Mouse (Mus musculus) spleen, adult 2 months (tissue): ENCODE measurements at regions not wholly inside any gene's neighbourhood (a gene's known extent, or its start where the extent isn't known, plus 50 kb on each side); places are given as distances from the start of the nearest gene placed in this dataset.

ENCODE experiments used
- DNase-seq, 2 experiments: peaks; one replicate each; pipeline versions ENCODE4 v3.0.0 to v3.0.0-alpha.2; 2012 to 2021; ENCODE audit warnings: low spot score in 2 of 2, low read depth in 1 of 2
- H3K27ac ChIP-seq: fragments of 200-500 bp; 2 replicates; pipeline ENCODE4 v1.5.1; 2012; ENCODE audit warnings: low read length, inconsistent platforms; ENCODE audit not compliant: insufficient read depth
- H3K27me3 ChIP-seq: fragments of 200-500 bp; 2 replicates; pipeline ENCODE4 v1.6.1; 2012; ENCODE audit warnings: mild to moderate bottlenecking, moderate library complexity, low read length, inconsistent platforms; ENCODE audit not compliant: control insufficient read depth, insufficient read depth
- H3K36me3 ChIP-seq: fragments of 200-500 bp; 2 replicates; pipeline ENCODE4 v1.6.1; 2012; ENCODE audit warnings: mild to moderate bottlenecking, low read length, inconsistent platforms; ENCODE audit not compliant: control insufficient read depth, insufficient read depth
- H3K4me1 ChIP-seq: fragments of 200-500 bp; 2 replicates; pipeline ENCODE4 v1.6.1; 2011; ENCODE audit warnings: inconsistent platforms; ENCODE audit not compliant: control insufficient read depth, insufficient read depth, insufficient read length
- H3K4me3 ChIP-seq: fragments of 200-500 bp; 2 replicates; pipeline ENCODE4 v1.5.1; 2011; ENCODE audit warnings: mild to moderate bottlenecking, inconsistent platforms; ENCODE audit not compliant: insufficient read depth, insufficient read length; ENCODE audit errors: extremely low read depth
- CTCF ChIP-seq: fragments of 200-500 bp; IDR thresholded peaks from 2 replicates; pipeline ENCODE4 v1.5.1; 2011; ENCODE audit warnings: mild to moderate bottlenecking, inconsistent platforms; ENCODE audit not compliant: insufficient read depth, insufficient read length, insufficient replicate concordance; ENCODE audit errors: extremely low read depth
- POLR2A ChIP-seq: fragments of 200-500 bp; IDR thresholded peaks from 2 replicates; pipeline ENCODE4 v1.6.1; 2011; ENCODE audit warnings: low read depth, low read length, inconsistent platforms
- WGBS: fragments of 180-500 bp; shearing (Covaris S2); methylation state at CpG from one replicate; pipeline ENCODE4 v1.1.7; 2018; 5-methylcytosine and 5-hydroxymethylcytosine counted together

DNA sequence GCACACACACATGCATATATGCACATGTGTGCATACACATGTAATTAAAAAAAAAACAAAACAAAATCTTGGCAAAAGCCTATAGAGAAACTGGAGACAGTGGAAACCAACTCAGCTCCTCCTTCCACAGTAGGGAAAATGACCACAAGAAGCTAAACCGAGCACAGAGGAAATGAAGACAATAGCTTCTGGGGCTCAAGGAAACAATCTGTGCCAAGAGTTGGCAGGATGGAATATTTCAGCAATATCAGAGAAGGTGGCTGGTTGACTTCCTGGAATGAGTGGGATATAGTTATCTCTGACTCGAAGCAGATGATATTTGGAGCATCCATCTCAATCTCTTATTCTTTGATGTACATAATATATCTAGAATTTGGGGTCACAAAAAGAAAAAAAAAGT, 163.6 kb downstream of the Cemip2 start:
- Histone ChIP-seq H3K27ac (no peak overlapping the region), H3K27me3 (no peaks in the 10 kb centered on the region), H3K4me3 (no peak overlapping the region), H3K4me1 (no peaks in the 10 kb centered on the region; the same call in 1 of the 2 replicates), H3K36me3 (no peaks in the 10 kb centered on the region)
- DNase-seq = no peak
- WGBS = 30% methylated on average over 2 of the region's 2 CpGs
- TF ChIP-seq POLR2A (no peak), CTCF (no peak)

DNA sequence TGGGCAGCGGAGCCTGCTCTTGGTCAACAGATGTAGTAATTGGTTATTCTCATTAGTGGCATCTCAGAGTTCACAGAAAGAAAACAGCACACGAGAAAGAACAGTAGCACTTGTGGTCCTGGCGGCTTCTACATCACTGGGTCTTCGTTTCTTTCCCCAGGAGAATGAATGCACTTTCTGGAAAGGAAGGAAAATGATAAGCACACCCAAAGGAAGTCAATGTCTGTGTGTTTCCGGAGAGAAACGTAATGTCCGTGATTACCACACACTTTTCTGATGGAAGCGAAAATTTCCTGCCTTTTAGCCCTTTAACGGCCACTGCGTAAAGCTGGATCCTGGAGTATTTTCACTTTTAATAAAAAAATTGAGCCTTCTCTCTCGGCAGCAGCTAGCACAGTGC, 164.1 kb downstream of the Cemip2 start:
- no peak for DNase-seq
- Histone ChIP-seq H3K27ac (no peak overlapping the region; the same call in 1 of the 2 replicates), H3K36me3 (no peaks in the 10 kb centered on the region), H3K27me3 (no peaks in the 10 kb centered on the region), H3K4me3 (peak overlapping the region; percentile 36; the same call in 1 of the 2 replicates), H3K4me1 (no peaks in the 10 kb centered on the region; the same call in 1 of the 2 replicates)
- no peak for TF ChIP-seq POLR2A
- 15% methylated on average over 11 of the region's 11 CpGs for WGBS

DNA sequence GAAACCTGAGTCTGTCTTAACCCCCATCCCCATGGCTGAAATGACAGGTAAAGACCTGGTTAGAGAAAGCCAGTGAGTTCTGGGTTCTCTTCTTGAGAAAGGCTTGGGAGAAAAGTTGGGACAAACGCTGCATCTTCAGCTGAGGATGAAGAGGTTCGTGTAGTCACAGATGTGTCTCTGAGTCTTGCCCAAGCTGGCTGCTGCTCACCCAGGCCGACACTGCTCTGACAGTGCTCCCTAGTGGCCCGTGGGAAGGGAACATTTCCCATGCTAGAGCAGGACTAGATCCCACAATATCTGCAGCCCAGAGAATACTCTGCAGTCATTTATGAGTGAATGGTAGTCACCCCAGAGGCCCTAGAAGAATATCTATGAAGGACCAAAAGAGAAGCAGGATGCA, 165.3 kb downstream of the Cemip2 start:
- TF ChIP-seq CTCF (peak; percentile 38; the same call in 1 of the 2 replicates), POLR2A (no peak)
- Histone ChIP-seq H3K4me3 (no peak overlapping the region), H3K27ac (no peak overlapping the region), H3K4me1 (no peaks in the 10 kb centered on the region; the same call in 1 of the 2 replicates), H3K36me3 (no peaks in the 10 kb centered on the region), H3K27me3 (no peaks in the 10 kb centered on the region)
- DNase-seq = peak in 1 of 2 experiments; percentile 46
- WGBS = 41% methylated on average over 4 of the region's 4 CpGs

DNA sequence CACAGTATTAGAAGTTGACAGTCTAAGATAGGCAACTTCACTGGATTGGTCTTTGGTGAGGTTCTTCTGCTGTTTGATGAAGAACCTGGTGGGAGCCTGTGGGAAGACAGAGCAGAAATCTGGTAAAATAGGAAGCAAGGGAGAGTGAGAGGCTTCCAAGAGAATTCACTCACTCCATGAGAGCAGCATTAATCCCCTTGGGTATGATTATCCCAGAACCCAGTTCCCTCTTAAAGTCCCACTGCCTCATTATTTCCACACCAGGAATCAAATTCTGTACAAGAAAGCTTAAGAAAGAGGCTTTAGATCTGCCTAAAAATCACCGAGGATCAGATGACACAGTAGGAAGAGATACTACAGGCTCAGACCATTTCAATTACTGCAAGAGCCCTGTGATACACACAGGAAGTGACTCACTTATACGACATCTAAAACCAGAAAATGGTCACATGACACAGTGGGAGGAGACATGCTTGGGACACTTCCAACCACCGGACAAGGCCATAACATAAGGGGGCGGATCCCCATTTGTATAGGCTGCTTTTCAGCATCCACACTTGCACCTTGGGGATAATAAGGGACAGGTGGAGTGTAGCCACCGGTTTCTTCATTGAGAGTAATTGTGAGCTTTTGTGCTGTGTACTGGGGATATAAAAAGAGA, 168.2 kb downstream of the Cemip2 start:
- Histone ChIP-seq H3K36me3 (no peaks in the 10 kb centered on the region), H3K4me3 (no peak overlapping the region), H3K4me1 (no peaks in the 10 kb centered on the region; the same call in 1 of the 2 replicates), H3K27ac (no peak overlapping the region), H3K27me3 (no peaks in the 10 kb centered on the region)
- WGBS = 64% methylated on average over 5 of the region's 5 CpGs
- no peak for TF ChIP-seq CTCF
- DNase-seq = peak in 1 of 2 experiments; percentile 30

DNA sequence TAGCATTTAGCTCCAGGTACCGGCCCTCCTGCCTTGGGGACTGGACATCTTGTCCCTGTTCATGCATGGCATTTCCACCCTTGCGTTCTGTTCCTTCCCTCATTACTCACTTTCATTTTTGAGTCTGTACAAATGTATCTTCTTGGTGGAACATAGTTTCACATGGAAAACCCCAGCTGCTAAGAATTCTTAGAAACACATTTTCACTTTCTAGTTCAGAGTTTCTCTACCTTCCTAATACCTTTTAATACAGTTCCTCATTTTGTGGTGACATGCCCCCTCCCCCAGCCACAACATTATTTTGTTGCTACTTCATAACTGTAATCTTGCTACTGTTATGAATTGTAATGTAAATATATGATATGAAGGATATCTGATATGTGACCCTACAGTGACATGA, 169.9 kb downstream of the Cemip2 start:
- Histone ChIP-seq H3K36me3 (no peaks in the 10 kb centered on the region), H3K27me3 (no peaks in the 10 kb centered on the region), H3K27ac (no peak overlapping the region), H3K4me3 (no peak overlapping the region), H3K4me1 (no peaks in the 10 kb centered on the region; the same call in 1 of the 2 replicates)
- WGBS = 9% methylated on average over 2 of the region's 2 CpGs
- TF ChIP-seq CTCF = no peak
- no peak for TF ChIP-seq POLR2A
- DNase-seq = peak in 1 of 2 experiments; percentile 19

DNA sequence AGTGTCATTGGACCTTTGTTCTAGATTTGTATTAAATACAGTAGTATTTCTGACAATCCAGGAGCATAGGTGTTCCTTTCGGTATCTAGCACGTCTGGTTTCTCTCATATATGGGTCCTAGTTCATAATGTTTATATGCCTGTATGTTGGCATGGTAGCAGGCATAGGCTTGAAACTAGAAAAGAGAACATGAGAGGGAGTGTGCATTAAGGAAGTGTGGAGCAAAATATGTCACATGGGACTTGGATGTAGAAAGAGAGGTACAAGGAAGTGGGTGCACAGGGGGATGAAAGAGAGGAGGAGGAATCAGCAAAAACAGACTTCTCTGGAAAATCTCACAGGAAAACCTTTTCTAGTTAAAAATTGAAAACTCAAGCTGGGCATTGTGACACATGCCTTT, 176.2 kb upstream of the Trpm3 start:
- Histone ChIP-seq H3K4me3 (no peak overlapping the region), H3K36me3 (no peaks in the 10 kb centered on the region), H3K27ac (no peak overlapping the region), H3K27me3 (no peaks in the 10 kb centered on the region), H3K4me1 (no peaks in the 10 kb centered on the region)
- WGBS = 92% methylated on average over 2 of the region's 2 CpGs
- TF ChIP-seq CTCF = no peak
- no peak for TF ChIP-seq POLR2A
- no peak for DNase-seq

DNA sequence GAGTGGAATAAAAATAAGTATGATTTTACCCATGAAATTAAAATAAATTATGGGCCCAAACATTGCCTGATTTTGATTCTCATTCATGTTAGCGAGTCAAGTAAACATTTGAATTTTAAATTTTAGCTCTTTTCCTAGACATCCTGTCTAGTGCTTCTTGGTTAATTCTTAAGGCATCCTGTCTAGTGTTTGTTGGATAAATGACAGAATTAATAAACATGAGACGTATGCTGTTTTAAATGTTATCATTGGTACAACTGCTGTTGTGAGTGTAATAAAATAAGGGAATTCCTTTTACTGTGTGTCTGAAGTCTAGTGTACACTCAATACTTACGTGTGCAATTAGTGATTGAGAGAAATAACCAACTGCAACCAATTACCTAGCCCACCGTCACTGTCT, 149.0 kb upstream of the Trpm3 start:
- peaks cover 5% of the 10 kb centered on the region for H3K4me1 ChIP-seq
- no peak overlapping the region for H3K27ac ChIP-seq
- no peak overlapping the region for H3K4me3 ChIP-seq
- H3K36me3 ChIP-seq = no peaks in the 10 kb centered on the region
- WGBS = 87% methylated on average over 4 of the region's 4 CpGs
- no peak for TF ChIP-seq CTCF
- no peak for TF ChIP-seq POLR2A
- DNase-seq = no peak
- H3K27me3 ChIP-seq = no peaks in the 10 kb centered on the region
